Mouse (Mus musculus) neural tube, embryonic 10.5 days (tissue): Measurements from ENCODE around the gene Chd4.
A peak's percentile ranks its signal among the peaks of the same experiment; 100 is the strongest.

Experiments
- DNase-seq: peaks from one replicate; pipeline ENCODE4 v3.0.0-alpha.2; 2017; ENCODE audit warnings: low spot score; ENCODE audit errors: extremely low spot score

Chd4 gene

GRCm38 (mm10) chr6:125139747-125140146 lies 44.0 kb downstream of the Chd4 start:
- no peak for DNase-seq

- DNase-seq: no peak
Observed at GRCm38 (mm10) chr6:125142436-125142835, 46.7 kb downstream of the Chd4 start.

GRCm38 (mm10) chr6:125143128-125143527 lies 47.3 kb downstream of the Chd4 start:
- no peak for DNase-seq

GRCm38 (mm10) chr6:125143904-125144303 lies 48.1 kb downstream of the Chd4 start:
- no peak for DNase-seq

GRCm38 (mm10) chr6:125145001-125145400 lies 49.2 kb downstream of the Chd4 start, which contains the start of gene Iffo1:
Gene Iffo1, plus strand, starts transcription at chr6:125145241.
- DNase-seq: peak; percentile 90

GRCm38 (mm10) chr6:125145479-125145951 lies 49.7 kb downstream of the Chd4 start:
- DNase-seq: no peak

- no peak for DNase-seq
Observed at GRCm38 (mm10) chr6:125146148-125146547, 50.4 kb downstream of the Chd4 start.

GRCm38 (mm10) chr6:125146797-125147196 lies 51.0 kb downstream of the Chd4 start:
- DNase-seq: no peak

GRCm38 (mm10) chr6:125147329-125147728 lies 51.5 kb downstream of the Chd4 start:
- no peak for DNase-seq

- no peak for DNase-seq
Observed at GRCm38 (mm10) chr6:125148251-125148925, 52.6 kb downstream of the Chd4 start.

GRCm38 (mm10) chr6:125148926-125149568 lies 53.3 kb downstream of the Chd4 start:
- DNase-seq: no peak

GRCm38 (mm10) chr6:125149569-125149950 lies 53.8 kb downstream of the Chd4 start:
- no peak for DNase-seq

- no peak for DNase-seq
Observed at GRCm38 (mm10) chr6:125152212-125153017, 56.6 kb downstream of the Chd4 start.

GRCm38 (mm10) chr6:125153018-125153389 lies 57.2 kb downstream of the Chd4 start:
- DNase-seq: no peak

- no peak for DNase-seq
Observed at GRCm38 (mm10) chr6:125153682-125154081, 57.9 kb downstream of the Chd4 start.

- no peak for DNase-seq
Observed at GRCm38 (mm10) chr6:125154550-125154949, 58.8 kb downstream of the Chd4 start.

GRCm38 (mm10) chr6:125155262-125155661 lies 59.5 kb downstream of the Chd4 start:
- no peak for DNase-seq

- DNase-seq: no peak
Observed at GRCm38 (mm10) chr6:125156491-125156890, 60.7 kb downstream of the Chd4 start.

GRCm38 (mm10) chr6:125156903-125157614 lies 61.3 kb downstream of the Chd4 start:
- DNase-seq: peak; percentile 71

GRCm38 (mm10) chr6:125158944-125159492 lies 63.2 kb downstream of the Chd4 start:
- no peak for DNase-seq
